In the genomic region with DNA sequence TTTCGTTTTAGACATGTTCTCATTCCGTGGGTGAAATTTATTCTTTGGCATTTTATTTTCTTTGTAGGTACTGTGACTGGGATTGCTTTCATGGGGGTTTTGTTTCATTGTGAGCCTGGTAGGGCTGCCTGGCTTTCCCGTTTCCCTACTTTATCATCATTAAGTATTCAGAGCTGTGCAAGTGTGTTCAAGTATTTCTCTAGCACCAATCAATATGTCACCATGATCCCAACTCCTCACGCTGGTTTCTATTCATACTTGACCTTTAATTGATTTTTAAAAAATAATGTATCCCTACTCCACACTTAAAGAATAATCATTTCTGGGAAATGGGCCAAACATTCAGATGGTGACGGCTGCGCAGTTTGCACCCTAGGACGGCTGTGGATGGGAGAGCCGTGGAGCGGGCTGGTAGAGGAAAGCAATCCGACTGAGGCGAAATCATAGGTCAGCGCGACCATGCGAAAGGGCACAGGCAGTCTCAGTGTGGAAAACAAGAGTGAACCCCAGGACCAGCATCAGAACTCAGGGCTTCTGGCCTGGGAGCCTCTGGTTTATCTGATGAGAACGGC, we compare ENCODE assay signal across 18 mouse cellular contexts.
DNase-seq lines count a peak whose midpoint lies in the region; ATAC-seq and TF ChIP-seq lines count a peak whose summit lies in the region.
"Had no signal": no experiment of that assay in that cellular context is flagged by ENCODE, and none has a peak within 500 bp of the region (broad histone marks: within the 10 kb centered on the region; RNA-seq: fewer than 3 reads in every experiment).

No protein-coding gene starts in this region.

- no peak for TF ChIP-seq CTCF in MEL (IDR thresholded peaks at IDR 0.05 in 2 of 3, conservative IDR thresholded peaks at IDR 0.05 in 1 of 3; ENCODE audit: control insufficient read depth in 1 of 3, insufficient read depth in 1 of 3, low read depth in 2 of 3, low read length in 3 of 3, poor library complexity in 1 of 3, severe bottlenecking in 1 of 3)

- no peaks in the 10 kb centered on the region for H3K36me3 ChIP-seq in hindbrain, embryonic 14.5 days (replicated peaks; ENCODE audit: control insufficient read depth, insufficient read depth)
- H3K36me3 ChIP-seq in hindbrain, embryonic 11.5 days (ENCODE audit: control insufficient read depth, insufficient read depth, low read length): no peaks in the 10 kb centered on the region
- peaks cover 0 to 33% of the 10 kb centered on the region in 2 experiments; a peak in 2 of 4 replicates for H3K36me3 ChIP-seq in MEL (ENCODE audit: control insufficient read depth in 1 of 2, insufficient read depth in 2 of 2, low read length in 2 of 2)
- H3K36me3 ChIP-seq in kidney, embryonic 14.5 days (ENCODE audit: control insufficient read depth, insufficient read depth, low read length): no peaks in the 10 kb centered on the region
- H3K36me3 ChIP-seq: G1E; intestine, embryonic 15.5 days; limb, embryonic 10.5 days; liver, embryonic 13.5 days; neural tube, embryonic 12.5 days had no signal

- no peak overlapping the region for H3K9ac ChIP-seq in hindbrain, embryonic 14.5 days
- no peak overlapping the region for H3K9ac ChIP-seq in hindbrain, embryonic 11.5 days (ENCODE audit: low read depth, low read length)
- H3K9ac ChIP-seq in MEL (ENCODE audit: control insufficient read depth, low read depth, low read length, poor library complexity, severe bottlenecking): peak overlapping the region; percentile 21
- no peak overlapping the region for H3K9ac ChIP-seq in kidney, embryonic 14.5 days (ENCODE audit: low read depth, low read length)
- H3K9ac ChIP-seq: intestine, embryonic 15.5 days; liver, embryonic 13.5 days; neural tube, embryonic 12.5 days had no signal

- H3K27me3 ChIP-seq in hindbrain, embryonic 14.5 days (ENCODE audit: control insufficient read depth, insufficient read depth, low read length): no peaks in the 10 kb centered on the region
- H3K27me3 ChIP-seq in hindbrain, embryonic 11.5 days (ENCODE audit: control insufficient read depth, insufficient read depth, low read length): no peaks in the 10 kb centered on the region
- H3K27me3 ChIP-seq in MEL (ENCODE audit: control insufficient read depth in 1 of 2, insufficient read depth in 2 of 2, low read length in 2 of 2): no peaks in the 10 kb centered on the region
- no peaks in the 10 kb centered on the region for H3K27me3 ChIP-seq in kidney, embryonic 14.5 days (ENCODE audit: control insufficient read depth, insufficient read depth, low read length)
- H3K27me3 ChIP-seq: intestine, embryonic 15.5 days; liver, embryonic 13.5 days; neural tube, embryonic 12.5 days had no signal

- WGBS in hindbrain, embryonic 14.5 days: 65% methylated on average over 15 of the region's 15 CpGs
- WGBS in hindbrain, embryonic 11.5 days: 76% methylated on average over 15 of the region's 15 CpGs
- WGBS in kidney, embryonic 14.5 days: 89% methylated on average over 15 of the region's 15 CpGs

- no peak for TF ChIP-seq POLR2A in MEL (IDR thresholded peaks at IDR 0.05; ENCODE audit: control insufficient read depth in 1 of 2, insufficient read depth in 1 of 2, low read depth in 1 of 2, low read length in 2 of 2, poor library complexity in 1 of 2)

- no peaks in the 10 kb centered on the region for H3K9me3 ChIP-seq in hindbrain, embryonic 14.5 days (ENCODE audit: control insufficient read depth, low read length)
- H3K9me3 ChIP-seq in hindbrain, embryonic 11.5 days (ENCODE audit: control insufficient read depth, low read length): no peaks in the 10 kb centered on the region
- H3K9me3 ChIP-seq in MEL (replicated peaks; ENCODE audit: insufficient read depth, low read length): no peaks in the 10 kb centered on the region
- H3K9me3 ChIP-seq in kidney, embryonic 14.5 days (ENCODE audit: control insufficient read depth, low read length): no peaks in the 10 kb centered on the region
- H3K9me3 ChIP-seq: G1E; intestine, embryonic 15.5 days; limb, embryonic 10.5 days; liver, embryonic 13.5 days; neural tube, embryonic 12.5 days had no signal

- TF ChIP-seq EP300 in MEL (IDR thresholded peaks at IDR 0.05; ENCODE audit: low read depth in 1 of 2, low read length in 2 of 2): no peak

- ATAC-seq in hindbrain, embryonic 14.5 days (ENCODE audit: low FRiP score): 0 out of 2 replicates have a peak, but pooled peaks have one; percentile 36
- ATAC-seq in hindbrain, embryonic 11.5 days (ENCODE audit: low FRiP score): no peak
- ATAC-seq in erythroblast, adult 5-6 weeks (replicated peaks; ENCODE audit: low FRiP score, poor library complexity, severe bottlenecking): no peak
- ATAC-seq in kidney, embryonic 14.5 days (ENCODE audit: low FRiP score, low TSS enrichment): no peak
- ATAC-seq: intestine, embryonic 15.5 days; midbrain, embryonic 16.5 days had no signal

- peaks cover 20% of the 10 kb centered on the region for H3K4me1 ChIP-seq in hindbrain, embryonic 14.5 days (replicated peaks; ENCODE audit: control insufficient read depth, insufficient read depth, low read length)
- no peaks in the 10 kb centered on the region for H3K4me1 ChIP-seq in hindbrain, embryonic 11.5 days (replicated peaks; ENCODE audit: control insufficient read depth, insufficient read depth, low read length)
- H3K4me1 ChIP-seq in MEL (ENCODE audit: control insufficient read depth in 1 of 2, insufficient read depth in 2 of 2, low read length in 2 of 2): peaks cover 21 to 35% of the 10 kb centered on the region in 2 experiments
- H3K4me1 ChIP-seq in kidney, embryonic 14.5 days (ENCODE audit: control insufficient read depth, insufficient read depth, low read length): peaks cover 15% of the 10 kb centered on the region

- no peak for TF ChIP-seq RAD21 in MEL (IDR thresholded peaks at IDR 0.05; ENCODE audit: low read depth, low read length)

- no peak for DNase-seq in hindbrain, embryonic 14.5 days (ENCODE audit: low spot score)
- no peak for DNase-seq in hindbrain, embryonic 11.5 days (ENCODE audit: low spot score)
- no peak for DNase-seq in MEL (ENCODE audit: low read depth, low spot score)
- DNase-seq in brain, embryonic 18.5 days (ENCODE audit: low read depth, low spot score): peak; percentile 26
- DNase-seq in layer of hippocampus, postnatal 25 days (ENCODE audit: extremely low spot score in 1 of 2, low spot score in 1 of 2): peak; percentile 32 to 40
- DNase-seq: cerebellum, adult 9-10 months; embryo, embryonic 11 days; heart, postnatal 14 days; right cerebral cortex, postnatal 25 days had no signal

- no peak overlapping the region for H3K4me2 ChIP-seq in hindbrain, embryonic 14.5 days (replicated peaks)
- no peak overlapping the region for H3K4me2 ChIP-seq in hindbrain, embryonic 11.5 days (replicated peaks; ENCODE audit: low read depth, low read length)
- H3K4me2 ChIP-seq in kidney, embryonic 14.5 days (replicated peaks; ENCODE audit: low read depth, low read length): no peak overlapping the region
- H3K4me2 ChIP-seq: intestine, embryonic 15.5 days; liver, embryonic 13.5 days; neural tube, embryonic 12.5 days had no signal

- H3K79me2 ChIP-seq in MEL (ENCODE audit: control insufficient read depth, insufficient read depth, low read length, poor library complexity): no peaks in the 10 kb centered on the region

- H3K4me3 ChIP-seq in hindbrain, embryonic 14.5 days (replicated peaks; ENCODE audit: low read length): no peak overlapping the region
- no peak overlapping the region for H3K4me3 ChIP-seq in hindbrain, embryonic 11.5 days (ENCODE audit: low read depth, low read length)
- H3K4me3 ChIP-seq in MEL (ENCODE audit: control insufficient read depth in 1 of 2, insufficient read depth in 1 of 2, low read depth in 2 of 2, low read length in 2 of 2): peak overlapping the region in 1 of 2 experiments; percentile 21; a peak in 2 of 4 replicates
- no peak overlapping the region for H3K4me3 ChIP-seq in kidney, embryonic 14.5 days (ENCODE audit: low read length)
- H3K4me3 ChIP-seq: intestine, embryonic 15.5 days; limb, embryonic 10.5 days; liver, embryonic 13.5 days; neural tube, embryonic 12.5 days had no signal

- no peak overlapping the region for H3K27ac ChIP-seq in hindbrain, embryonic 14.5 days
- H3K27ac ChIP-seq in hindbrain, embryonic 11.5 days (ENCODE audit: low read depth, low read length): no peak overlapping the region
- H3K27ac ChIP-seq in MEL (ENCODE audit: control insufficient read depth, low read depth, low read length): peak overlapping the region; percentile 69
- H3K27ac ChIP-seq in kidney, embryonic 14.5 days (ENCODE audit: low read depth, low read length): no peak overlapping the region
- H3K27ac ChIP-seq: intestine, embryonic 15.5 days; kidney, postnatal 0 days; limb, embryonic 10.5 days; liver, embryonic 13.5 days; neural tube, embryonic 12.5 days had no signal

TF ChIP-seq in MEL, 35 proteins besides CTCF, POLR2A, EP300 and RAD21:
- TF ChIP-seq NELFE (IDR thresholded peaks at IDR 0.05; ENCODE audit: low read depth, low read length) (no peak), HCFC1 (IDR thresholded peaks at IDR 0.05; ENCODE audit: low read depth, low read length) (no peak), GATA1 (IDR thresholded peaks at IDR 0.05; ENCODE audit: low read depth, low read length) (0 out of 2 replicates have a peak, but pooled peaks have one; percentile 5), JUND (IDR thresholded peaks at IDR 0.05; ENCODE audit: low read depth, low read length) (no peak)

Comparison
In these comparisons a context has a peak if more than half of its experiments do, and no peak if none do; other contexts are left out.
1. DNase-seq: peak in brain, embryonic 18.5 days (single experiment) and layer of hippocampus, postnatal 25 days (2 of 2); none in hindbrain, embryonic 14.5 days (single experiment), hindbrain, embryonic 11.5 days (single experiment) and MEL (single experiment).